ENCODE assay signal across 11 mouse cellular contexts in the genomic region with DNA sequence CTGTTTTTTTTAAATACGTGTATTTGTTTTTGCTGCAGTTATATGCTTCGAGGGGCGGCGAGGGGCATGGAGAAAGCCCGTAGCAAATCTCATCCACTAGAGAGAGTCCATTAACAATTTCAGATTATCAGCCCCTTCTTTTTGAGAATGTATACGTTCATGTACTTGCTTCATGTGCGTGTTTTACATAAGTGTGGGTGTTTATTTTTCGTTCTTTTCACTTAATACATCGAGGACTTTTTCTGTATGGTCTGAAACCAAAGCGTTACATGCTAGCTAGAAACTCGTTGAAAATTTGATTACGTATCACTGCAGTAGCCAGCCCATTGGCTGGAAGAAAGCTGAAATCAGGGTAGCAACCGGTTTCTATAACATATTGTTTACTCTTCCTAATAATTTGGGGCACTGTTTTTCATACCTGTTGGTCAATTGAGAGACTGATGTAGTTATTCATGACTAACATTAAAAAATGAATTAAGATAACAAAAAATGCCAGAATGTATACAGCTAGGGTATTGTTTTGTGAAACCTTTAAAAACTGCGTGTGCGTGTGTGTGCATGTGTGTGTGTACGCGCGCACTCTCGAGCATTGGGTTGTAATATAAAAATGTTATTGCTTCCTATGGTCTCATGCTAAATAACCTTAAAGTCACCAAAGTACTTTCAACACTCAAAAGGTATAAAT. TPM values are rescaled to one million over a fixed set of nuclear protein-coding genes. Genes with fewer than 3 reads are reported as not detected.
DNase-seq lines count a peak whose midpoint lies in the region; ATAC-seq lines count a peak whose summit lies in the region.
"Had no signal": no experiment of that assay in that cellular context is flagged by ENCODE, and none has a peak within 500 bp of the region (broad histone marks: within the 10 kb centered on the region; RNA-seq: fewer than 3 reads in every experiment).

No protein-coding gene starts in this region.

- peak overlapping the region; percentile 59 for H3K4me3 ChIP-seq in lung, embryonic 16.5 days (ENCODE audit: low read length)
- H3K4me3 ChIP-seq in forebrain, embryonic 13.5 days = peak overlapping the region; percentile 59
- H3K4me3 ChIP-seq in limb, embryonic 13.5 days = peak overlapping the region; percentile 64
- H3K4me3 ChIP-seq in stomach, embryonic 14.5 days (ENCODE audit: low read depth, low read length) = peak overlapping the region; percentile 49

- no peak for DNase-seq in lung, postnatal 25 days (ENCODE audit: low spot score)
- no peak for DNase-seq in thymus, adult 18-20 months
- DNase-seq in cerebellum, adult 18-20 months = no peak
- DNase-seq in layer of hippocampus, postnatal 14 days (ENCODE audit: low spot score in 2 of 2) = no peak
- DNase-seq: lung, postnatal 10 days had no signal

- ATAC-seq in lung, embryonic 16.5 days (ENCODE audit: low read depth) = no peak
- ATAC-seq in forebrain, embryonic 13.5 days = no peak
- no peak for ATAC-seq in limb, embryonic 13.5 days (ENCODE audit: low FRiP score, low read depth)
- no peak for ATAC-seq in stomach, embryonic 14.5 days (ENCODE audit: insufficient number of reproducible peaks, insufficient read depth, low FRiP score, low read depth)

- H3K36me3 ChIP-seq in lung, embryonic 16.5 days (ENCODE audit: control insufficient read depth, insufficient read depth, low read length) = no peaks in the 10 kb centered on the region
- H3K36me3 ChIP-seq in forebrain, embryonic 13.5 days (ENCODE audit: poor library complexity, severe bottlenecking) = no peaks in the 10 kb centered on the region
- no peaks in the 10 kb centered on the region for H3K36me3 ChIP-seq in limb, embryonic 13.5 days
- H3K36me3 ChIP-seq in stomach, embryonic 14.5 days (ENCODE audit: control insufficient read depth, insufficient read depth, low read length) = no peaks in the 10 kb centered on the region

- no peaks in the 10 kb centered on the region for H3K9me3 ChIP-seq in lung, embryonic 16.5 days (ENCODE audit: control insufficient read depth, low read length)
- no peaks in the 10 kb centered on the region for H3K9me3 ChIP-seq in forebrain, embryonic 13.5 days (replicated peaks)
- no peaks in the 10 kb centered on the region for H3K9me3 ChIP-seq in limb, embryonic 13.5 days
- H3K9me3 ChIP-seq in stomach, embryonic 14.5 days (ENCODE audit: control insufficient read depth, low read depth, low read length) = no peaks in the 10 kb centered on the region

- H3K4me1 ChIP-seq in lung, embryonic 16.5 days (replicated peaks; ENCODE audit: control insufficient read depth, insufficient read depth, low read length) = peaks cover 7% of the 10 kb centered on the region
- 0 out of 2 replicates have a peak, but pooled peaks cover 7% of the 10 kb centered on the region for H3K4me1 ChIP-seq in forebrain, embryonic 13.5 days
- H3K4me1 ChIP-seq in limb, embryonic 13.5 days = peaks cover 8% of the 10 kb centered on the region; the same call in 1 of the 2 replicates
- H3K4me1 ChIP-seq in stomach, embryonic 14.5 days (ENCODE audit: control insufficient read depth, insufficient read depth, low read length) = no peaks in the 10 kb centered on the region

- no peak overlapping the region; the same call in 1 of the 2 replicates for H3K9ac ChIP-seq in lung, embryonic 16.5 days (ENCODE audit: low read length)
- H3K9ac ChIP-seq in forebrain, embryonic 13.5 days = peak overlapping the region; percentile 81
- peak overlapping the region; percentile 82 for H3K9ac ChIP-seq in limb, embryonic 13.5 days
- peak overlapping the region; percentile 60; the same call in 1 of the 2 replicates for H3K9ac ChIP-seq in stomach, embryonic 14.5 days (replicated peaks; ENCODE audit: low read depth, low read length)

- H3K4me2 ChIP-seq in lung, embryonic 16.5 days (ENCODE audit: low read depth, low read length) = peak overlapping the region; percentile 82
- peak overlapping the region; percentile 62 for H3K4me2 ChIP-seq in forebrain, embryonic 13.5 days
- peak overlapping the region; percentile 63 for H3K4me2 ChIP-seq in limb, embryonic 13.5 days (replicated peaks)
- peak overlapping the region; percentile 53 for H3K4me2 ChIP-seq in stomach, embryonic 14.5 days (replicated peaks; ENCODE audit: low read depth, low read length)

- 13% methylated on average over 19 of the region's 19 CpGs for WGBS in lung, embryonic 16.5 days
- WGBS in forebrain, embryonic 13.5 days = 7% methylated on average over 19 of the region's 19 CpGs
- 15% methylated on average over 19 of the region's 19 CpGs for WGBS in limb, embryonic 13.5 days
- 11% methylated on average over 19 of the region's 19 CpGs for WGBS in stomach, embryonic 14.5 days

- peaks cover 60% of the 10 kb centered on the region for H3K27me3 ChIP-seq in lung, embryonic 16.5 days (ENCODE audit: control insufficient read depth, insufficient read depth, low read depth, low read length)
- H3K27me3 ChIP-seq in forebrain, embryonic 13.5 days = peaks cover 72% of the 10 kb centered on the region
- H3K27me3 ChIP-seq in limb, embryonic 13.5 days = peaks cover 68% of the 10 kb centered on the region
- peaks cover 18% of the 10 kb centered on the region for H3K27me3 ChIP-seq in stomach, embryonic 14.5 days (ENCODE audit: control insufficient read depth, insufficient read depth, low read length)

- no peak overlapping the region for H3K27ac ChIP-seq in lung, embryonic 16.5 days (ENCODE audit: low read length)
- no peak overlapping the region for H3K27ac ChIP-seq in forebrain, embryonic 13.5 days
- no peak overlapping the region for H3K27ac ChIP-seq in limb, embryonic 13.5 days
- H3K27ac ChIP-seq in stomach, embryonic 14.5 days (ENCODE audit: low read length) = no peak overlapping the region

RNA-seq across cellular contexts. Expression of a gene that starts 1.1 kb away (rescaled TPM):
- 3.4 and 4.4 TPM in 2 replicates for polyA plus RNA-seq in lung, embryonic 16.5 days (2015; fragmentation: Nextera tagmentation; extraction: Ambion mirVana)
- polyA plus RNA-seq in forebrain, embryonic 13.5 days (2015; fragmentation: Nextera tagmentation; extraction: Ambion mirVana) = 41.7 and 43.7 TPM in 2 replicates
- polyA plus RNA-seq in limb, embryonic 13.5 days (2015; fragmentation: Nextera tagmentation; extraction: Ambion mirVana) = 14.9 and 16.3 TPM in 2 replicates
- polyA plus RNA-seq in stomach, embryonic 14.5 days (2014; fragmentation: Nextera tagmentation; extraction: Ambion mirVana) = 10.8 and 13.0 TPM in 2 replicates
- 10 to 100 TPM; 20.9 to 21.3 TPM for total RNA-seq in layer of hippocampus, postnatal 14 days (2021)
- polyA plus RNA-seq: small intestine, adult 2 months had no signal

RNA-seq across cellular contexts. Expression of a gene that starts 59.8 kb away (rescaled TPM):
- not detected in 2 replicates for polyA plus RNA-seq in lung, embryonic 16.5 days (2015; fragmentation: Nextera tagmentation; extraction: Ambion mirVana)
- 0.14 and 0.48 TPM in 2 replicates for polyA plus RNA-seq in forebrain, embryonic 13.5 days (2015; fragmentation: Nextera tagmentation; extraction: Ambion mirVana)
- polyA plus RNA-seq in limb, embryonic 13.5 days (2015; fragmentation: Nextera tagmentation; extraction: Ambion mirVana) = 0.22 and 0.25 TPM in 2 replicates
- 0.13 TPM in 1 of 2 replicates, not detected in the other for polyA plus RNA-seq in stomach, embryonic 14.5 days (2014; fragmentation: Nextera tagmentation; extraction: Ambion mirVana)
- under 1 TPM; 0.19 to 0.28 TPM for total RNA-seq in layer of hippocampus, postnatal 14 days (2021)
- polyA plus RNA-seq: erythroblast, embryonic 14.5 days; small intestine, adult 2 months had no signal
